Mouse (Mus musculus) forebrain, postnatal 0 days (tissue): ENCODE measurements at regions not wholly inside any gene's neighbourhood (a gene's known extent, or its start where the extent isn't known, plus 50 kb on each side); places are given as distances from the start of the nearest gene placed in this dataset.
A peak's percentile ranks its signal among the peaks of the same experiment; 100 is the strongest.

ENCODE experiments used
- ATAC-seq: fragments of 200-750 bp; cut with Nextera tagmentation; 2 replicates; pipeline ENCODE4 v1.8.0; 2017; ENCODE audit warnings: mild to moderate bottlenecking, moderate library complexity
- DNase-seq: peaks from one replicate; pipeline ENCODE4 v3.0.0-alpha.2; 2015
- H3K27ac ChIP-seq: fragments of 300-500 bp; sonication (generic); 2 replicates; pipeline ENCODE4 v1.5.1; 2014; ENCODE audit warnings: low read depth, mild to moderate bottlenecking, antibody characterized with exemption, low read length, moderate library complexity, mixed read lengths
- H3K27me3 ChIP-seq: fragments of 300-500 bp; sonication (generic); 2 replicates; pipeline ENCODE4 v1.6.1; 2014; ENCODE audit warnings: mild to moderate bottlenecking, low read length, mixed read lengths; ENCODE audit not compliant: insufficient read depth
- H3K36me3 ChIP-seq: fragments of 300-500 bp; sonication (generic); 2 replicates; pipeline ENCODE4 v1.6.1; 2014; ENCODE audit warnings: mild to moderate bottlenecking, moderate library complexity; ENCODE audit not compliant: insufficient read depth
- H3K4me1 ChIP-seq: fragments of 300-500 bp; sonication (generic); 2 replicates; pipeline ENCODE4 v1.6.1; 2014; ENCODE audit warnings: antibody characterized with exemption; ENCODE audit not compliant: insufficient read depth
- H3K4me2 ChIP-seq: fragments of 300-500 bp; sonication (generic); 2 replicates; pipeline ENCODE4 v1.6.1; 2014; ENCODE audit warnings: low read depth, mild to moderate bottlenecking, moderate library complexity
- H3K4me3 ChIP-seq: fragments of 300-500 bp; sonication (generic); 2 replicates; pipeline ENCODE4 v1.5.1; 2014; ENCODE audit warnings: low read depth, low read length, mixed read lengths
- H3K9ac ChIP-seq: fragments of 300-500 bp; sonication (generic); 2 replicates; pipeline ENCODE4 v1.6.1; 2014; ENCODE audit warnings: mild to moderate bottlenecking
- H3K9me3 ChIP-seq: fragments of 300-500 bp; sonication (generic); 2 replicates; pipeline ENCODE4 v1.6.1; 2016; ENCODE audit warnings: low read length
- CTCF ChIP-seq: sonication (generic); IDR thresholded peaks from 2 replicates; pipeline ENCODE4 v1.5.1; 2016; ENCODE audit warnings: antibody characterized with exemption, control low read depth, low read depth
- WGBS: fragments of 180-500 bp; shearing (Covaris S2); extraction: QIAGEN DNeasy Blood & Tissue Kit; methylation state at CpG from one replicate; pipeline ENCODE4 v1.1.7; 2014; 5-methylcytosine and 5-hydroxymethylcytosine counted together

GRCm38 (mm10) chr8:6010712-6011111 is 905.6 kb upstream of the Slc10a2 start:
- Histone ChIP-seq H3K4me3 (no peak overlapping the region), H3K9ac (no peak overlapping the region), H3K27ac (no peak overlapping the region), H3K27me3 (no peaks in the 10 kb centered on the region), H3K36me3 (no peaks in the 10 kb centered on the region), H3K4me1 (no peaks in the 10 kb centered on the region), H3K9me3 (no peaks in the 10 kb centered on the region), H3K4me2 (no peak overlapping the region)
- 85% methylated on average over 2 of the region's 2 CpGs for WGBS
- ATAC-seq (no peak), DNase-seq (no peak)
- TF ChIP-seq CTCF, result no peak

- Histone ChIP-seq H3K9ac (no peak overlapping the region), H3K4me1 (no peaks in the 10 kb centered on the region), H3K4me3 (no peak overlapping the region), H3K27me3 (no peaks in the 10 kb centered on the region), H3K27ac (no peak overlapping the region), H3K9me3 (no peaks in the 10 kb centered on the region), H3K4me2 (no peak overlapping the region), H3K36me3 (no peaks in the 10 kb centered on the region)
- WGBS, result 84% methylated on average over 1 of the region's 1 CpGs
- no peak for ATAC-seq
- DNase-seq, result no peak
- no peak for TF ChIP-seq CTCF
Measured at GRCm38 (mm10) chr8:6002612-6003011, 897.5 kb upstream of the Slc10a2 start.

DNA sequence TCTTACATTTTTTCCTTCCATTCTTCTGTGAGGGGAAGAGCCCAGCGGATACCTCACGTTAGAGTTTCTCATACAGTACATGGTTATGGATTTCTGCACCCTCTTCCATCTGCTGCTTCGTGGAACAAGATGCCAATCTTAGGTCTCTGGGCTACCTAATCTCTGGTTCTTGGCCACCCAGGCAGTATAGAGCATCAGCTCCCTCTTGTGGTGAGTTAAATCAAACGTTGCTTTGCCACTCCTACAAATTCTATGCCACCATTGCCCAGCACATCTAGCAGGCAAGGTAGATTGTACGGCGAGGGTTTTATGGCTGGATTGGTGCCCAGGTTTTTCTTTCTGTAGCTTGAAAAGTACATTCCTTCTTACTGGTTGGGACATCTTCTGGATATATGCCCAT is 889.7 kb upstream of the Slc10a2 start:
- no peaks in the 10 kb centered on the region for H3K4me1 ChIP-seq
- DNase-seq, result no peak

GRCm38 (mm10) chr8:5965403-5966015 is 860.4 kb upstream of the Slc10a2 start:
- H3K4me3 ChIP-seq, result no peak overlapping the region
- ATAC-seq, result no peak
- no peak overlapping the region for H3K27ac ChIP-seq
- no peak for TF ChIP-seq CTCF
- WGBS, result 55% methylated on average over 6 of the region's 6 CpGs
- H3K4me1 ChIP-seq, result no peaks in the 10 kb centered on the region
- no peaks in the 10 kb centered on the region for H3K36me3 ChIP-seq
- no peaks in the 10 kb centered on the region for H3K9me3 ChIP-seq
- no peaks in the 10 kb centered on the region for H3K27me3 ChIP-seq
- no peak overlapping the region for H3K9ac ChIP-seq
- no peak for DNase-seq
- H3K4me2 ChIP-seq, result no peak overlapping the region

More for the DNA sequence above, 889.7 kb upstream of the Slc10a2 start:
- 57% methylated on average over 6 of the region's 6 CpGs for WGBS
- Histone ChIP-seq H3K9me3 (no peaks in the 10 kb centered on the region), H3K4me2 (no peak overlapping the region), H3K27me3 (no peaks in the 10 kb centered on the region), H3K4me3 (no peak overlapping the region), H3K36me3 (no peaks in the 10 kb centered on the region), H3K9ac (no peak overlapping the region), H3K27ac (no peak overlapping the region)
- ATAC-seq, result no peak
- TF ChIP-seq CTCF, result peak; percentile 20; the same call in 1 of the 2 replicates

- H3K4me2 ChIP-seq, result no peak overlapping the region
- H3K9me3 ChIP-seq, result no peaks in the 10 kb centered on the region
- WGBS, result 100% methylated on average over 1 of the region's 1 CpGs
- no peak overlapping the region for H3K27ac ChIP-seq
- H3K27me3 ChIP-seq, result no peaks in the 10 kb centered on the region
- DNase-seq (no peak), ATAC-seq (no peak)
- H3K4me3 ChIP-seq, result no peak overlapping the region
- no peaks in the 10 kb centered on the region for H3K36me3 ChIP-seq
- no peaks in the 10 kb centered on the region for H3K4me1 ChIP-seq
- H3K9ac ChIP-seq, result no peak overlapping the region
- no peak for TF ChIP-seq CTCF
Measured at GRCm38 (mm10) chr8:5964299-5964698, 859.1 kb upstream of the Slc10a2 start.

- no peak for TF ChIP-seq CTCF
- no peaks in the 10 kb centered on the region for H3K27me3 ChIP-seq
- no peaks in the 10 kb centered on the region for H3K4me1 ChIP-seq
- H3K4me3 ChIP-seq, result no peak overlapping the region
- ATAC-seq (no peak), DNase-seq (no peak)
- H3K9me3 ChIP-seq, result no peaks in the 10 kb centered on the region
- no peak overlapping the region for H3K27ac ChIP-seq
- H3K36me3 ChIP-seq, result no peaks in the 10 kb centered on the region
- H3K4me2 ChIP-seq, result no peak overlapping the region
- 87% methylated on average over 3 of the region's 3 CpGs for WGBS
- H3K9ac ChIP-seq, result no peak overlapping the region
Measured at GRCm38 (mm10) chr8:5938057-5938456, 832.9 kb upstream of the Slc10a2 start.

DNA sequence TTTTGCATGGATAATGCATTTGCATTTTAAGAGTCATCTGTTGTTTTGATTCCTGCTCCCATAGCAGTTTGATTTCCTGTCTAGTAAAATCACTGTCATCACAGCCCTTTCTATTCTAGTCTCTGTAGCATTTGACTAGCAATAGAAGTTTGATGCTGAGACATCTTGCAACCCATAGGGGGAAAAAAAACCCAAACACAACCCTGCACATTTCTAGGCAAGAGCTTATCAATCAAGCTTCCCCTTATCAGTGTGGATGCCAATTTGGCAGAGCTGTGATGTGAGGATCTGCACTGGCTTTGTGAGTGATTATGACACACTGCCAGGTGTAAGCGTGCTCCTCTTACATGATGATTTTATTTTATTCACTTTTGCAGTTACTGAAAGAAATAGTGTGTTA is 813.0 kb upstream of the Slc10a2 start:
- WGBS, result 35% methylated on average over 1 of the region's 1 CpGs
- no peak overlapping the region for H3K4me2 ChIP-seq
- H3K4me3 ChIP-seq, result no peak overlapping the region
- H3K36me3 ChIP-seq, result no peaks in the 10 kb centered on the region
- ATAC-seq (peak; percentile 95), DNase-seq (peak; percentile 81)
- no peaks in the 10 kb centered on the region for H3K27me3 ChIP-seq
- TF ChIP-seq CTCF, result peak; percentile 51
- H3K27ac ChIP-seq, result no peak overlapping the region
- H3K9me3 ChIP-seq, result no peaks in the 10 kb centered on the region
- H3K4me1 ChIP-seq, result no peaks in the 10 kb centered on the region
- H3K9ac ChIP-seq, result no peak overlapping the region
